Mouse (Mus musculus): ENCODE data around the gene Snx25. TPM values are rescaled to one million over a fixed set of nuclear protein-coding genes. Genes with fewer than 3 reads are reported as not detected.

Snx25 gene
- 5.7 TPM for polyA plus RNA-seq (2017; shearing (Covaris generic))

DNA sequence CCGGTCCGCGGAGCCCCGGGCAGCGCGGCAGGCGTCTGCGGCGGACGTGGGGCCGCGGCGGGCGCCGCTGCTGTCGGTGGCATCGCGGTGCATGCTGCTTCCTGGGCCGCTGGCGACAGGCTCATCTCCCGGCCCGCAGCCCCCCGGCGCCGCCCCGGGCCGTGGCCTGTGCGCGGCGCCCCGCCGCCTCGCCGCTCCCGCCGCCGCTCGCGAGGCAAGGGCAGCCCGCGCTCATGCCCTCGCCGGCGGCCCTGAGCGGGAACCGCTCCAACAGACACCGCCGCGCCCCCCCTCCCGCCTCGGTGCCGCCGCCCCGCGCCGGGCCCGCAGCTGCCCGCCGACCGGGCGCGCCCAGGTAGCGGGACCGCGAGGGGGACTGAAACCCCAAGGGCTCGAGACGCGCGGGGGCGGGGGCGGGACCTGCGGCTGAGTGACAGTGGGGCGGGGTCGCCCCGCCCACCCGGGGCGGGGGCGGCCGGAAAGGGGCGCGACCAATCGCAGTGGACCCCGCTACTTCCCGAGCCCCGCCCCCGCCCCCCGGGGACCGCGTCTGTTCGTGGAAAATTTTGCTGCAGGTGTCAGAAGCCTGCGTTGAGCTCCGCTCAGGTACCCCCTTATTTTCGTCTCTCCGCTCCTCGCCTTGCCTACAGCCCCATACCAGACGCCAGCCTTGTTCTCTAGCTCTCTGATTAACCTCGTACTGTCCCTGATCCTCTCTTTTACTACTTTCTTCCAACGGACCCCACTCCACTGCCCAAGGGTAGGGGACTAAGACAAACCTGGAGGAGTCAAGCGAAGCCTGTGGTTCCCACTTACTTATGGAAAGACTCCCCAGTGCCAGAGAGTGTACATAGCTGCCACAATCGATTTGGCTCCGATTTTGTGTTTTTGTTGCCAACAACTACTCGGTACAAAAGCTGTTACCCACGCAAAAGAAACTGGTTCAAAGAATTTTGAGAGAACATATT is at the start of gene Snx25:
Gene Snx25 (minus strand): TSS at position 96 of the 968 bp plus-strand sequence.

GRCm38 (mm10) chr8:46151202-46152062 is 527 bp downstream of the Snx25 start, which contains the start of gene Cfap97:
Gene Cfap97, plus strand, starts transcription at chr8:46151771.

GRCm38 (mm10) chr8:46005596-46005995 is 146.4 kb downstream of the Snx25 start, which contains the start of gene Ankrd37:
Gene Ankrd37, minus strand, starts transcription at chr8:46005707.

DNA sequence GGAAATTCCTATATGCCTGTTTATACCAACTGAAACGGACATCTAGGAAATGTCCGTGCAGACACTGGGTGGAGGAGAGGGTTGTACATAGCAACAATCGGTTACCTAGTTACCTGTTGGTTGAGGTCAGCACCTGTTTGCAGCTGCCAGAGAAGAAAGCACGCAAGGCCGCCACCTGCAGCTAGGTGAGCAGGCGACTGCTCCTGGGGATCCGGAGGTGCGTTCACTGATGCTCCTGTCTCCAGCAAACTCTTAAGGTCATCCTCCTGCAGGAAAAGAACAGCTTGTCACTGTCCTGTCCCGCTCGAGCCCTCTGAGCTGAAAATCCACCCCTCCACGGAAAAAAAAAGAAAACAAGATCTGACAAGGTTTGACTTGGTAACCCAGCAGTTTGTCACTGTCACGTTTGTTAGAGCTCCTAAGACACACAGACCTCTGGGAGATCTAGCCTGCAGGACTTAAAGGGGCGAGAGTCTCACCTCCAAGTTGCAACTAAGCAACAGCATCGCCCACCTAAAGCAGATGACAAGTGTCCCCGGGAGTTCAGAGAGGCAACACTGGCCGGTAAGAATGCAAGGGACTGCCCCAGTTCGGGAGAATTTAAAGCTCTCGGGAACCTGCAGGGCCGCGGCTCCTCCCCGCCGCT is 152.7 kb downstream of the Snx25 start, which contains the start of gene Lrp2bp:
Gene Lrp2bp (plus strand): TSS at position 166 of the 646 bp plus-strand sequence.

Other genes starting within 250 kb of the Snx25 start
- gene Ccdc110, start 217.5 kb downstream of the Snx25 start, polyA plus RNA-seq (2017; shearing (Covaris generic)) = not detected
- 2.7 TPM for gene 1700029J07Rik, start 176.9 kb downstream of the Snx25 start, polyA plus RNA-seq (2017; shearing (Covaris generic))
- gene Ufsp2, start 176.6 kb downstream of the Snx25 start, polyA plus RNA-seq (2017; shearing (Covaris generic)) = 50.6 TPM
- gene Lrp2bp, start 152.9 kb downstream of the Snx25 start, polyA plus RNA-seq (2017; shearing (Covaris generic)) = 0.56 TPM
- gene Ankrd37, start 146.5 kb downstream of the Snx25 start, polyA plus RNA-seq (2017; shearing (Covaris generic)) = 24.3 TPM
- gene Cfap97, start 388 bp downstream of the Snx25 start, polyA plus RNA-seq (2017; shearing (Covaris generic)) = 35.6 TPM
- gene Slc25a4, start 59.1 kb upstream of the Snx25 start, polyA plus RNA-seq (2017; shearing (Covaris generic)) = 123 TPM
- not detected for gene Helt, start 142.5 kb upstream of the Snx25 start, polyA plus RNA-seq (2017; shearing (Covaris generic))

All from activated CD4-positive, CD25-positive, alpha-beta regulatory T cell, adult 9 weeks (primary cell).